Mouse (Mus musculus) brain, embryonic 14.5 days (tissue): Measurements from ENCODE around the gene Pop7. TPM values are rescaled to one million over a fixed set of nuclear protein-coding genes. Genes with fewer than 3 reads are reported as not detected.

ENCODE experiments used
- DNase-seq: peaks from one replicate; pipeline ENCODE4 v3.0.0-alpha.2; 2011; ENCODE audit warnings: low read depth
- CTCF ChIP-seq: fragments of 200-500 bp; IDR thresholded peaks from 2 replicates; pipeline ENCODE4 v1.5.1; 2012; ENCODE audit warnings: inconsistent platforms, mild to moderate bottlenecking, moderate library complexity, borderline replicate concordance; ENCODE audit not compliant: insufficient read depth, insufficient read length; ENCODE audit errors: extremely low read depth
- POLR2A ChIP-seq: fragments of 200-500 bp; IDR thresholded peaks from 2 replicates; pipeline ENCODE4 v1.6.1; 2012; ENCODE audit warnings: mild to moderate bottlenecking, inconsistent platforms, borderline replicate concordance; ENCODE audit not compliant: poor library complexity, insufficient read depth, insufficient read length, severe bottlenecking; ENCODE audit errors: extremely low read depth
- polyA plus RNA-seq: library from polyadenylated mRNA; depleted of rRNA; stranded (reverse); fragments of >200 nt; gene quantifications from 2 replicates; pipeline ENCODE4 v1.2.3, GENCODE M21; 2012

The Pop7 gene
- polyA plus RNA-seq, 1 experiment, result 64.3 TPM

DNA sequence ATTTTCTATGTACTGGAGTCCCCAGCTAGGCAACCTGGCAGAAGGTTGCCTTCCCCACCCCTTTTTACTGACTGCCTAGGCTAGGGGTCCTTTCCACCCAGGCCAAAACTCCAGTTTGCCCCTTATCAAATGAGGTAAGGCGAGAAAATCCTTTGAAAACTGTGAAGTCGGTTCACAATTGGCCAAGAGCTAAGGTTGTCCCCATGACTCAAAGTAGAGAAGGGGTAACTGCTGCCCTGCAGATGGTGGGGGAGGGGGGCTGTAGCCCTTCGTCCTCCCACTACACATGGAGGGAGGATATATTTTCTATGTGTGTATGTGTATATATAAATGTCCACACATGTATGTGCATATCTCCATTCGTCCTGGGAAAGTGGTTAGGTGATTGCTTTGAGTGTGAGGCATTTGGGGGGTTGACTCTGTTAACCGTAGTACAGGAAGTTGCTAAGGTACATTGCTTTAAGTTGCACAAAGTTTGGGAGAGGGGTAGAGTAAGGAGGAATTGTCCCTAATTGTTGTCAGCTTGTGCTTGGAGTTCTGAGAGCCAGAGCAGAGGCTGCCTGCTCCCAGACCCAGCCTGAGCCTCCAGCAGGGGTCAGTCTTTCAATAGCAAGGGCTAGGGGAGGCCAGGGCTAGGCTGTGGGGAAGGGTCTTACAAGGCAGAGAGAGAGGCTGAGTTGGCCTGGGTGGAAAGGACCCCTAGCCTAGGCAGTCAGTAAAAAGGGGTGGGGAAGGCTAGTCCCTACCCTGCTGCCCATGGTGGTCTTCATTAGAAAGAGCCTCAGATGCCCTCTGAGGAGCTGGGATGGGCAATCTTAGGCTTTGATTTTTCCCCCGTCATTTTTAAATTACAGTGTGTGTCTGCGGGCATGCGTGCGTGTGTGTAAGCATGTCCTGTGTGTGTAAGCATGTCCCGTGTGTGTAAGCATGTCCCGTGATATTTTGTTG lies 10.8 kb upstream of the Pop7 start:
- DNase-seq, result peak; percentile 72
- no peak for TF ChIP-seq POLR2A
- TF ChIP-seq CTCF, result peak; percentile 86

DNA sequence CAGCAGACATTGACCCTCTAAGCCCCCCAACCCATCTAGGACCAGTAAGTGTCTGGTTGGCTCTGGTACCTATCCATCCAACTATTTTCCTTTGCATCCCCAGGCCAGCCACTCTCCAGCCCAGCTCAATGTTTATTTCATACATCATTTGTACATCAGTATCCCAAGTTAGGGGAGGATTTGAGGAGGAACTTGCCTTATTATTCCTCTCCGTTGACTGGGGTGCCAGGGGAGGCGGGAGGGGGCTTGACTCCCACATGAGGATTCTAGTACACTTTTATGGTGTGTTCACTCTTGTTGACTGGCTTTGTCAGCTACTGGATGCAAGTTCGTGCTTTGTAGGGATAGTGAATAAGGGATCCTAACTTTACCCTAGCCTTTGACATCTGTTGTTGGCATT lies 9.4 kb upstream of the Pop7 start:
- no peak for DNase-seq
- TF ChIP-seq POLR2A (no peak), CTCF (no peak)

DNA sequence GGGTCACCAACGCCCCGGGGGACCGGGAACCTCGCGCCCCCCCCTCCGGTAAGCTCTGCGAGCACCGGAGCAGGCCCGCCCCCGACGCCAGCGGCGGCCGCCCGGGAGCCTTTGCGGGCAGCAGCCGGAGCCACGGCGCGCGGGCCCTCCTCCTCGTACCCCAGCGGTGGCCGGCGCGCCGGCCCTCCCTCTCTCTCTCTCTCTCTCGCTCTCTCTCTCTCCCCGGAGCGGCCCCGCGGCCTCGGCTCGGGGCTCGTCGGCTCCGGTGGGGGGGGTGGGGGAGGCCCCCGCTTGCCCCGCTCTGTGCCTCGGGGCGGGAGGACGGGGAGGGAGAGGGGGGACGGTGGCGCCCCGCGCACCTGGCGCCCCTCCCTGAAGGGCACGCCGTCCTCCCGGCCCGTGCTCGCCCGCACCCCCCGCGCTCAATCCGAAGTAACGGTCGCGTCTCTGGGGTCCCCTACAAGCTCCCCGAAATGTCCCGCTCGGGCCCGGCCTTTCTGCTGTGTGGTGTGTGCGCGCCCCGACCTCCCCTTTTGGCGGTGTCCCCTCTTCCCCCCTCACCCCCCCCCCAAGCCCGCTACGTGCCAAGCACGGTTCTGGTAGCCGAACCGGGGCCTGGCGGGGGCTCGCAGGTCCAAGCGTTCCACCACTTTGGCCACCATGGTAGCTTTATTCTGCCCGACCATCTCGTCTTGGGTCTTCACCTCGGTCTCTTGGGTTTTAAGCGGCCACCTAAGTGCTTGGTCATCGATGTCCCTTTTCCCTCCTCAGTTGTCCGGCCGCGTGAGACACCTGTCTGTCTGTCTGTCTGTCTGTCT lies 8.5 kb upstream of the Pop7 start:
- no peak for DNase-seq
- TF ChIP-seq CTCF, result no peak
- TF ChIP-seq POLR2A, result no peak

DNA sequence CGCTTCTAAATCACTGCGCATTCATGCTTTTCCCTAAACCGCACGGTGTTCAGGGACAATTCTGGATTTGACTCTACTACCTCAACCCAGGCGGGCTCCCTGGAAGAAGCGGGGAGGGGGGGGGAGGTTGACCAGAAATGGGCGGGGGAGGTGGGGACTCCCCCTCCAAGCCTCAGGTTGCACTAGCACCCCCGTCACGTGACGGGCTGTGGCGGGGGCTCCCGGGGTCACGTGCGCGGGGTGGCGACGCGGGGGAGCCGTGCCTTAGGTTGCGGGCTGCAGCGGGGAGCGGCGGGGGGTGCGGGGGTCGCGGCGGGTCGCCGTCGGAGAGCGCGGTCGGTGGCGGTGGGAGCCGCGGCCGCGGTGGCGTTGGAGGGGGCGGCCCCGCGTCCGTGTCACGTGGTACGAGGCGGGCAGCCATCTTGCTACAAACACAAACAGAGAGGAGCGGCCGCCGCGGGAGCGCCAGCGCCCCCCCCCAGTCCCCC lies 7.7 kb upstream of the Pop7 start:
- TF ChIP-seq POLR2A (peak; percentile 44), CTCF (no peak)
- DNase-seq, result peak; percentile 85

DNA sequence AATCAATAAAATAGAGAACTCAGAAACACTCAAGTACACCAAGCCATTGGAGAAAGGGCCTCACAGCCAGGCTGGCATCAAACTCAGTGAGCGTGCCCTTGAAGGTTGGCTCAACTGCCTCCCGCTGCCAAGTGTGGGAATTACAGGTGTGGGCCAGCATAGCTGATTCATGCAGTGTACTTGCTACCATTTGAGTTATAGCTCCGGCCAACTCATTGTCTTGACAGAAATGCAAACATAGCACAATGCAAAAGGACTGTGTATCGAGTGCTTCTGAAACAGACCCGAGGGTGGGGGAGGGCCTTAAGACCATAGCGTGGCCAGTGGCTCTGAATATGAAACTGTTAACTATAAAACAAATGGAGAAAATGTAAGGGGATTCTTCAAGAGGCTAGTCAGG lies 1.7 kb upstream of the Pop7 start:
- TF ChIP-seq POLR2A (no peak), CTCF (no peak)

DNA sequence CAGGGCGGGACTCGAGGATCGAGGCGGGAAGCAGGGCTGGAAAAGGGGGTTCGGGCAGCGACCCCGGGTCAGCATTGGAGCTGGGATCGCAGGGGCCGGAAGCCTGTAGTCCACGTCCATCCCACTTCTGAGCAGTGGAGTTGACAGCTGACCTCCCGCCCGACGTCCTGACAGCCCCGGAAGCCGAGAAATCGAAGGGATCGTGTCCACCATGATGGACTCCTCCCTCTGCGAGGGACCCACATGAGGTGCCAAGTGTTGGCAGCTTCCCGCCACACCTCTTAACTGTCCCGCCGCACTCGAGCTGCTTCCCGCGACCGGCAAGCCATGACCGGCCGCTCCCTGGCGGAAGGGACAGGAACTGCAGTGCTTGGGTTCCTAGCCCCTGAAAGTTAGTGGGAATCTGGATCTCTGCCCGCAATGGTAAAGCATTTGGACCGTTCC lies 371 bp upstream of the Pop7 start:
- peak; percentile 95 for DNase-seq
- TF ChIP-seq POLR2A, result no peak
- peak; percentile 91 for TF ChIP-seq CTCF

More for the DNA sequence above, 1.7 kb upstream of the Pop7 start:
- no peak for DNase-seq

DNA sequence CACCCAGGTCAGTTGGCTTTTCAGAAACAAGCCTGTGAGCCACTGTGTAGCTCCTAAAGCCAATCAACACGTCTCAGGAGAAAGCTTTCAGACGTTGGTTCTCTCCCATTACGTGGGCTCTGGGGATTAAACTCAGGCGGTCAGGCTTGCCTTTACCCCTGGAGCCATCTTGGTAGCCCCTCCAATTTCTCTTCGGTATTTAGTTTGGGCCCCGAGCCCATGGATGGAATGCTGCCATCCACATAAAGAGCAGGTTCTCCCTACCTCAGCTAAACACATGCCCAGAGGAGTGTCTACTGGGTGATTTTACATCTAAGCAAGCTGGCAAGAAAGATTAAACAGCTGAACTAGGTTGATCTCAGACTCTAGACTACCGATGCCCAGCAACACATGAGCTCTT lies 2.1 kb downstream of the Pop7 start:
- TF ChIP-seq CTCF, result no peak
- TF ChIP-seq POLR2A, result no peak
- no peak for DNase-seq

DNA sequence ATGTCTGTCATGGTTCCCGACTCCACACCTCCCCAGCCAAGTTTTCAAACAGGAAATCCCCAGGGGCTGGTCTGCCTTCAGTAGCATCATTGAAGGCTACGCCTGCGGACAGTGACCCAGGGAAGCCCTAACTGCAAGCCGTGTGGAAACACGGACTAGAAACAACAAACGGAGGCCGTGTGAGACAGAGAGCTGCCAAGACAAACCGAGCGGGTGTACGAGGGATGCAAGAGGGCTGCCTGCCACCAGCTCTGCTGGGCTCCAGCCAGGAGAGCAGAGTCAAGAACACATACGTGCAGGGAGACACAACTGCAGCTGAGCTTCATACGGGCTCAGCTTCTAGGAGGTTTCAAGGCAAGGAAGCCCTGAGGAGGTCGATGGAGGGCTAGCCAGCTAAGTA lies 8.5 kb downstream of the Pop7 start:
- TF ChIP-seq POLR2A (no peak), CTCF (no peak)
- DNase-seq, result no peak

DNA sequence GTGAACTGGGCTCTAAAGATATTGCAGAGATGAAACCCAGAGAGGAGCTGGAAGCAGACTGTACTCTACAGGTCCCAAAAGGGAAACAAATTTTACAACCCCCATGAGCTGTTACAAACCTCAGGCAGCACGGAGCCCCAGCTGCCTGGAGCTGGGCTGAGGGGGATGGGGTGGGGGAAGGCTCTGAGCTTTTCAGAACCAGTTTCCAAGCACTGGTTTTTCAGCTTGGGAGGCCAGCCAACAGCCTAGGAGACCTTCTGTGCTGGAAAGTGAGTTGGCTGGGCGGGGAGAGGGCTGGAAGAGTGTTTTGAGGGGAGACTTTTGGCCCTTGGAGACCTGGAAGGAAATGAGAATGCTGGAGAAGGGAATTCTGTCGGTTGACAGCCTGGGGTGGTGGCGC lies 10.8 kb downstream of the Pop7 start:
- DNase-seq, result no peak
- TF ChIP-seq CTCF, result no peak
- no peak for TF ChIP-seq POLR2A

DNA sequence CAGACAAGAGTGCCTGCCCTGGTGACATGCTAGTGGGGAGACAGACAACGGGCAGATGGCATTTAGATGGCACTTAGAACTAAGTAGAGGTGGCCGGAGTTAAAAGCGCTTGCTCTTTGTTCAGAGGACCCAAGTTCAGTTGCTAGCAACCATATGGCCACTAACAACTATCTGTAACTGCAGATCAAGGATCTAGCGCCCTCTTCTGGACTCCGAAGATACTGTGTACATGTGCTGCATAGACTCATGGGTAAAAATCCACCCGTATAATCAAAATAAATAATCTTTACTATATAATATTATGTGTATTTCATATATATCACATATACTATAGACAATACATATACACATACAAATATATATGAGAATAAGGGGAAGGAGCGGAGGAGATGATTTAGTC lies 14.7 kb downstream of the Pop7 start:
- DNase-seq, result no peak
- TF ChIP-seq CTCF (no peak), POLR2A (no peak)

DNA sequence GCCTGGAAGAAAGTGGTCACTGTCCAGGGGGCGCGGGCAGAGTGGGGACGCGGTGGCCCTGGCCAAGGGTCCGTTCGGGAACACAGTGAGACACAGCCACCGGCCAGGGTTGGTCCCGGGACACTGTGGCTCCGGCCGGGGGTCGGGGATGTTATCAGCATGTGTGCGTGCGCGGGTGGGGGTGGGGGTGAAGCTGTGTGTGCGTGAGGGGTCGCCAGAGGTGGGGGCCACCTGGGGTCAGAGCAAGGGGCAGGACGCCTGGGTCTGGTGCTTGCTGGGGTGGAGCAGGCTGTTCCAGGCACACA lies 16.5 kb downstream of the Pop7 start:
- no peak for DNase-seq

More for the DNA sequence above, 16.5 kb downstream of the Pop7 start:
- no peak for TF ChIP-seq POLR2A
